Mouse (Mus musculus): ENCODE measurements at regions not wholly inside any gene's neighbourhood (a gene's known extent, or its start where the extent isn't known, plus 50 kb on each side); places are given as distances from the start of the nearest gene placed in this dataset.

DNA sequence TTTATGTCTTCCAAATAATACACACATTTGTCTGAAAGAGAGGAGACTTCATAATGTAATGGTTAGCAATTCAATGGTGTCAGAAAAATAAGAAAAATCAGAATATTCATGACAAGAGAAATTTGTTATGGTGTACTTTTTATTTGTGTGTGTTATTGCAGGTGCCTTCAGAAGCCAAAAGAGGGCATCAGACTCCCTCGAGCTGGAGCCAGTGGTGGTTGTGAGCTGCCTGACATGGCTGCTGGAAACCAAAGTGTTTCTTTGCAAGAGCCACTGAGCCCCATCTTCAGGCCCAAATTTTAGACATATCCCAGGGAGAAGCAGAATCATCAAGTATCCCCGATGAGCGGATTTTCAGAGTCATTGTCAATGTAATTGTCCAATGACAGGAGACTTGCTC lies 81.9 kb downstream of the Tm2d3 start:
- no peak for DNase-seq (ENCODE audit: low read depth, low spot score)

DNA sequence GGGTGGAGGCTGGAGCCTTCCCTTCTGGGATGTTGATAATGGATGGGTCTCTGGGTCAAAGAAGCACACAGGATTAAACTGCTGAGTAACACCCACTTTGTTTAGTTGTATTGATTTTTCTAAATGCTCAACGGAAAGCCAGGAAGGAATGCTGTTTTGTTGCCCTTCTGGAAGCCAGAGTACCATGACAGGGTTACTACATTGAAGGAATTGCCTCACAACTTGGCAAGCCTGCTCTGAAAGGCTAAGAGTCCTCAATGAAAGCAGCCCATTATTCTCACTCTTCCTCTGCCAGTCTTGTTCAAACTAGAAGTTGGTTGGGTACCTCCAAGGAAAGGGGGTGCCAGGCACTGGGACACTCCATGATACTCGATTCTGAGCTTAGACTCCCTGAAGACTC lies 83.0 kb downstream of the Tm2d3 start:
- DNase-seq (ENCODE audit: low read depth, low spot score): no peak

GRCm38 (mm10) chr7:65774388-65775015 lies 83.5 kb downstream of the Tm2d3 start:
- DNase-seq (ENCODE audit: low read depth, low spot score): no peak

- DNase-seq (ENCODE audit: low read depth, low spot score): no peak
Measured at GRCm38 (mm10) chr7:65775016-65775415, 84.0 kb downstream of the Tm2d3 start.

DNA sequence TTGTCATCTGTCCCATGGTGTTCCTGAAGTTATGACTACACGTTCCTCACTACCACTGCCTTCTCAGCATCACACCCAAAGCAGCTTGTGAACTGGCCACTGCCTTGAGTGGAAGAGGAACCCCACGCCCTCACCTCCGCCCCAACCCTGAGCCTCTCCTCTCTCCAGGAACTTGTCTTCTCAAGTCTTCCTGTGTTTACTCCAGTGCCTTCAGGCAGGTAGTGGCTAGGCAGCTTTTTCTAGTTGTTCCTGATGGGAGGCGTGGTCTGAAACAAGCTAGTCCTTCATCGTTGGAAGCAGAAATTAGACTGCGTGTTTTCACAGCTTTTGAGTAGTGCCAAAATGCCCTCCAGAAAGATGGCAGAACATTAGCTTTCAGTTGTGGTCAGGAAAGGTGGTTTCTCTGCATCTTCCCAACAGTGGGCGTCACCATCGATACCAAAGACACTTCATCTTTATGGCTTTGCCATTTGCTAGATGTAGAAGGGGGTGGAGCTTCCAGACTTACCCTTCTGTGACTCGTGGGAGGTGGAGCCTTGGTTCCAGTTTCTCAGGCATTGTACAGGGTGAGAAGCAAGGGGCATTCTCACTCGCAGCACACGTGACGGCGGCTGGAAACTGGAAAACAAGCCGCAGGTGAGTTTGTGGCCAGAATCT lies 81.7 kb upstream of the Pcsk6 start:
- DNase-seq (ENCODE audit: low read depth, low spot score): no peak

DNA sequence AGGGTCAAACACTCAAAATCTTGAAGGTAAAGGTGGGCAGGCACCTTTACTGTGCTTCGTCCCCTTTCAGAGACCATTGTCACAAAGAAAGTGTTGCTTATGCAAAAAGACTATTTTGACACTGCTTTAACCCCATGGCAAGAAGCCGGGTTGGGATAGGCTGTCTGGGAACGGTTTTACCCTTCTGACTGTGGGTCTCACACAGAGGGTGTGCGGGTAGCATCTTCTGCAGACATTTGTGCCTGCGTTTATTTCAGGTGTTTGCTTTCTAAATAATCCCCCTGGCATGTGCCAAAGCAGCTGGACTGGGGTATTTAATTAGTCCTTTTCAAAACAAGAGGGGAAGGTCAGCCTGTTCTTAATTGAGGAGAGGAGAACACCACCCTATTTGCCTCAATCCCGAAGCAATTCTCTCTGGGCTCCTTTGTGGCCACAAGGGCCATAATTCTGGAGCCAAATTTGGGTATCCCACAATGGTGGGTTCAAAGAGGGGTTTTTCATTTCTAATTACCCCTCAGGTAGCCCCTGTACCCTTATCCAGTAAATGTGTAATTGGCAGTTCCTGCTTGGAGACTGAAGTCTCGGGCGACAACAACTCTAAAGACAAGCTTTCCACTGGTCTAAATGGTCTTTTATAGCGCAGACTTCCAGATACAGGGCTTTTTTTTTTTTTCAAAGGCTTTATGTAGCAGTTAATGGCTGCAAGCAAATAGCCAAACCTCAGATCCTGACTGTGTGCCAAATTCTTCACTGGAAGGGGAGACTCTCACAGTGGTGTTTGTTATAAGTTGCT lies 80.8 kb upstream of the Pcsk6 start:
- no peak for DNase-seq (ENCODE audit: low read depth, low spot score)

DNA sequence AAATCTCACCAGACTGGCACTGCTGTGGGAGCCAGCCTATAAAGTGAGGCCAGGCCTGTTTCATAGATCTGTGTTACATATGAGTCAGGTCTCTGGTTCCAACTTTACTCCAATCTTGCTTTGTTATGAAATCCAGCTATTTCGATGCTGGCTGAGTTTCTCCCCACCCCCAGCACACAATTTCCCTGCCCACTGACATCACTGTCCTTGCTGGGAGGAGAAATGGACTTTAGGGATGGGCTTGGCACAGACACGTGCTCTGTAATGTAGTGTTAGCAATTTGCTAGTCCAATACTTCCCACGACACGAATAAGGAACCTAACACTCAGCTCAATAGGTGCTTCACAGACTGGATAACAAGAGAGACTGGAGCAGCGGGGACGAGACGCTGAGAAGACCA lies 79.5 kb upstream of the Pcsk6 start:
- no peak for DNase-seq (ENCODE audit: low read depth, low spot score)

DNA sequence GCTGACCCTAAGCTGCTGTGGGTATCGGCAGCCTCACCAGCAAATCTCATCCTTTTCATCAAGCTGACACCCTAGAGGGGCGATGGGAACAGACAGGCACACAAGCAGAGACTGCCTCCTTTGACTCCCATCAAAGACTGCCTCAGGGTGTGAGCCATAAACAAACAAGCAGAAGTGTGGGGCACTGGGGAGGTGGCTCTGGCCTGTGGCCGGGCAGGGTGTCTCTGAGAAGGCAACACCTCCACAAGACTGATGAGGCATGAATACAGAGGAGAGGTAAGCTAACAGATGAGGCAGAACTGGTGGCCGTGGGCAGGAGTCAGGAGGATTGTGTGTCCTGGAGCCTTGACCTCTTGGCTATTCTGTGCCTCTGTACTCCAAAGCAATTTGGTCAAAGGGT lies 77.8 kb upstream of the Pcsk6 start:
- no peak for DNase-seq (ENCODE audit: low read depth, low spot score)

DNA sequence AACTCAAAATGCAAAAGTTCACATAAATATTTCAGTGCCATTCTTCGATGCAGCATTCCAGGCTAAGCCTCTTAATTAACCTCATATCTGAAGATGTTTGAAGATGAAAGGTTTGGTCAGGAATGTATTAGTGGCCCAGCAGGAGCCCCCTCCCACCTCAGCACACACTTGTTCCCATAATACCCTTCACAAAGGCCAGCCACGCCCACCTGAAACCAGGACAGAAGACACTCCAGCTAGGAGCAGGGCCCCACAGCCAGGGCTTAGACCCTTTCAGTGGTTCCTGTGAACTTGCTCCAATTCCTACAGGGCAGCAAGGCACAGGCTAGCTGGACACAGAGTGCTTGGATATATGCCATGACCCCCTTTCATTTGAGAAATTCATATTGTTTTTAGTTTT lies 74.6 kb upstream of the Pcsk6 start:
- DNase-seq (ENCODE audit: low read depth, low spot score): no peak

- no peak for DNase-seq (ENCODE audit: low read depth, low spot score)
Measured at GRCm38 (mm10) chr7:65787849-65788248, 73.7 kb upstream of the Pcsk6 start.

GRCm38 (mm10) chr7:65790264-65790663 lies 71.3 kb upstream of the Pcsk6 start:
- no peak for DNase-seq (ENCODE audit: low read depth, low spot score)

- DNase-seq (ENCODE audit: low read depth, low spot score): no peak
Measured at GRCm38 (mm10) chr7:65792187-65792823, 69.2 kb upstream of the Pcsk6 start.

- DNase-seq (ENCODE audit: low read depth, low spot score): no peak
Measured at GRCm38 (mm10) chr7:65802306-65802705, 59.2 kb upstream of the Pcsk6 start.

DNA sequence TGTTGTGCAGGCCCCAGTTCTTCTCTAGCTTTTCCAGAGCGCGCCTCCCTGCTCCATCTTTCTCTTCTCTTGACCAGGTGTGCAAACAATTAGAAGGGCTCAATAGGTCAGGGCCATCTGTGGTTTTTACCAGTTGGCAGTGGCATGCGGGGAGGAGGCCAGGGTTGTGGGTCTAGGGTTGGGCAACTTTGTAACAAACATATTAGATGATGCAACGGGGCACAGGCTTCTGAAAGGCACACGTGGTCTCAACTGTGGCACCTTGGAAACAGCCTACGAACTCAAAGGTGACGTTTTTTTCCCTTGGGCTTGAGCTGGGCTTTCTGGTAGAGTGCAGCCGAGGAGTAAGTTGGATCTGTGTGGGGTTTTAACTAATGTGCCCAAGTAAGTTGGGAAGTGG lies 58.7 kb upstream of the Pcsk6 start:
- DNase-seq (ENCODE audit: low read depth, low spot score): no peak

- DNase-seq (ENCODE audit: low read depth, low spot score): peak; percentile 30
Measured at GRCm38 (mm10) chr7:65803422-65804303, 57.9 kb upstream of the Pcsk6 start.

All from mesoderm, embryonic 11.5 days (tissue).